Mouse (Mus musculus) cortical plate, adult 2 months (tissue): ENCODE data around the gene Rnasel.

Source experiments
- CTCF ChIP-seq: fragments of 200-500 bp; IDR thresholded peaks from 2 replicates; pipeline ENCODE4 v1.5.1; 2011; ENCODE audit warnings: mild to moderate bottlenecking, control low read depth, low read length; ENCODE audit not compliant: insufficient read depth; ENCODE audit errors: extremely low read depth
- POLR2A ChIP-seq: fragments of 200-500 bp; IDR thresholded peaks from 2 replicates; pipeline ENCODE4 v1.6.1; 2011; ENCODE audit warnings: mild to moderate bottlenecking, low read length, control low read depth; ENCODE audit not compliant: insufficient read depth; ENCODE audit errors: extremely low read depth

DNA sequence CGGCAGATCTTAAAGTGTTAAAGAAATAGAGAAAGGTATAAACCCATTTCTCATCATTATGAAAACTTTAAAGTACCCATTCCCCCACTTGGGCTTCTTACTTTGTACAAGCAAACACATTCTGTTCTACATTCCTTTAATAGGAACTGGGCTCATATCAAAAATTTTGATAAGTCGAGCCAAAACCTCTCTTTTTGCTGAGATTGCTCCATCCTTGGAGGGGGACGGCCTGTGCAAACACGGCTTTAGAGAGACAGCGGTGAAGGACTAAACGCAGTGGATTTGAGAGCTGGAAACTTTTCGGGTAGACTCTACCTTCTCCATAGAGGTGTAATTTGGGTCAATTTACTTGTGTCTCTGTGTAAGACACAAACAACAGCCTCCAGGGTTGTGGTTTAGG, 53.5 kb downstream of the Rnasel start:
- TF ChIP-seq POLR2A (no peak), CTCF (no peak)
